ENCODE assay signal across 16 mouse cellular contexts in genomic region chr2:16031559-16031958, GRCm38 (mm10).
DNase-seq lines count a peak whose midpoint lies in the region.
"Had no signal": no experiment of that assay in that cellular context is flagged by ENCODE, and none has a peak within 500 bp of the region (broad histone marks: within the 10 kb centered on the region; RNA-seq: fewer than 3 reads in every experiment).

No protein-coding gene starts in this region.

- peak; percentile 2 for DNase-seq in embryo, embryonic 11 days
- DNase-seq in embryo, embryonic 10 days (ENCODE audit: low spot score): no peak
- peak; percentile 37 for DNase-seq in ES-CJ7 (ENCODE audit: low read depth, low spot score)
- DNase-seq in R1 (ENCODE audit: low read depth, low spot score): peak; percentile 69
- no peak for DNase-seq in neural tube, embryonic 10.5 days (ENCODE audit: extremely low spot score, low spot score)
- no peak for DNase-seq in retina, postnatal 1 day
- no peak for DNase-seq in heart, adult 8-10 months (ENCODE audit: low spot score)
- DNase-seq: adrenal gland, adult 8-10 months; adrenal gland, postnatal 14 days; adrenal gland, postnatal 36 days; cerebellum, adult 11-12 months; cerebellum, adult 2 months; cerebellum, adult 9-10 months; cerebellum, postnatal 10 days; cerebellum, postnatal 25 days; forebrain, postnatal 0 days had no signal

Comparison
In these comparisons a context has a peak if more than half of its experiments do, and no peak if none do; other contexts are left out.
1. DNase-seq: peak in embryo, embryonic 11 days (single experiment), ES-CJ7 (single experiment) and R1 (single experiment); none in embryo, embryonic 10 days (single experiment), neural tube, embryonic 10.5 days (single experiment), retina, postnatal 1 day (single experiment) and heart, adult 8-10 months (single experiment).